Mouse (Mus musculus): Measurements from ENCODE around the gene Utp15. TPM values are rescaled to one million over a fixed set of nuclear protein-coding genes. Genes with fewer than 3 reads are reported as not detected.
A peak's percentile ranks its signal among the peaks of the same experiment; 100 is the strongest.

Gene Utp15
- polyA plus RNA-seq (2015; fragmentation: Nextera tagmentation; extraction: Ambion mirVana) = 29.8 and 31.7 TPM in 2 replicates

- peak; percentile 98 for DNase-seq (ENCODE audit: low spot score)
Measured at GRCm38 (mm10) chr13:98262636-98263457, at the start of gene Utp15, which contains the start of gene Ankra2. TSS of gene Utp15 (minus strand) at chr13:98263041. TSS of gene Ankra2 (plus strand) at chr13:98263074.

GRCm38 (mm10) chr13:98311597-98311996 is 48.8 kb upstream of the Utp15 start:
- no peak for DNase-seq (ENCODE audit: low spot score)

GRCm38 (mm10) chr13:98308724-98309123 is 45.9 kb upstream of the Utp15 start:
- no peak for DNase-seq (ENCODE audit: low spot score)

- no peak for DNase-seq (ENCODE audit: low spot score)
Measured at GRCm38 (mm10) chr13:98308004-98308403, 45.2 kb upstream of the Utp15 start.

GRCm38 (mm10) chr13:98306852-98307475 is 44.1 kb upstream of the Utp15 start:
- no peak for DNase-seq (ENCODE audit: low spot score)

GRCm38 (mm10) chr13:98306393-98306792 is 43.6 kb upstream of the Utp15 start:
- no peak for DNase-seq (ENCODE audit: low spot score)

- no peak for DNase-seq (ENCODE audit: low spot score)
Measured at GRCm38 (mm10) chr13:98305257-98305656, 42.4 kb upstream of the Utp15 start.

- DNase-seq (ENCODE audit: low spot score) = peak; percentile 71
Measured at GRCm38 (mm10) chr13:98298833-98299758, 36.3 kb upstream of the Utp15 start.

- no peak for DNase-seq (ENCODE audit: low spot score)
Measured at GRCm38 (mm10) chr13:98297883-98298482, 35.1 kb upstream of the Utp15 start.

- no peak for DNase-seq (ENCODE audit: low spot score)
Measured at GRCm38 (mm10) chr13:98296072-98296471, 33.2 kb upstream of the Utp15 start.

- DNase-seq (ENCODE audit: low spot score) = no peak
Measured at GRCm38 (mm10) chr13:98291712-98292111, 28.9 kb upstream of the Utp15 start.

- DNase-seq (ENCODE audit: low spot score) = no peak
Measured at GRCm38 (mm10) chr13:98290719-98291118, 27.9 kb upstream of the Utp15 start.

- no peak for DNase-seq (ENCODE audit: low spot score)
Measured at GRCm38 (mm10) chr13:98280990-98281650, 18.3 kb upstream of the Utp15 start.

- DNase-seq (ENCODE audit: low spot score) = no peak
Measured at GRCm38 (mm10) chr13:98279686-98280085, 16.8 kb upstream of the Utp15 start, which contains the start of gene Gm21976. TSS of gene Gm21976 (plus strand) at chr13:98279887.

GRCm38 (mm10) chr13:98277501-98277900 is 14.7 kb upstream of the Utp15 start:
- DNase-seq (ENCODE audit: low spot score) = no peak

GRCm38 (mm10) chr13:98276253-98276652 is 13.4 kb upstream of the Utp15 start:
- DNase-seq (ENCODE audit: low spot score) = no peak

- no peak for DNase-seq (ENCODE audit: low spot score)
Measured at GRCm38 (mm10) chr13:98275646-98276045, 12.8 kb upstream of the Utp15 start.

- no peak for DNase-seq (ENCODE audit: low spot score)
Measured at GRCm38 (mm10) chr13:98274023-98274422, 11.2 kb upstream of the Utp15 start.

GRCm38 (mm10) chr13:98264111-98264510 is 1.3 kb upstream of the Utp15 start:
- no peak for DNase-seq (ENCODE audit: low spot score)

GRCm38 (mm10) chr13:98263458-98263987 is 682 bp upstream of the Utp15 start:
- no peak for DNase-seq (ENCODE audit: low spot score)
